Mouse (Mus musculus) G1E (cell line): ENCODE data around the gene Lrguk.

ENCODE experiments used
- GATA1 ChIP-seq: IDR thresholded peaks from 2 replicates; pipeline ENCODE4 v1.6.1; 2012; ENCODE audit warnings: borderline replicate concordance, low read length, inconsistent platforms, mixed read lengths
- TAL1 ChIP-seq: conservative IDR thresholded peaks from 2 replicates; pipeline ENCODE4 v1.6.1; 2012; ENCODE audit warnings: low read depth, low read length, inconsistent platforms, mixed read lengths

- no peak for TF ChIP-seq TAL1
- TF ChIP-seq GATA1 = no peak
These were observed 142.7 kb downstream of the Lrguk start for GRCm38 (mm10) chr6:34171748-34172457.
